Mouse (Mus musculus) neutrophil, adult 5-6 weeks (primary cell): ENCODE data around the gene H2afj. TPM values are rescaled to one million over a fixed set of nuclear protein-coding genes. Genes with fewer than 3 reads are reported as not detected.

Experiments used
- total RNA-seq: library from RNA; stranded (forward); fragments of 200-1000 nt; gene quantifications from 2 replicates; pipeline ENCODE4 v1.2.3, GENCODE M21; 2017

Gene H2afj
- total RNA-seq, 1 experiment from 2014 or later: 56.9 TPM

Other genes starting within 250 kb of the H2afj start
- 276 and 296 TPM in 2 replicates for gene Plbd1, start 146.3 kb upstream of the H2afj start, total RNA-seq
- 0.23 and 0.37 TPM in 2 replicates for gene Gucy2c, start 26.5 kb upstream of the H2afj start, total RNA-seq
- 22.1 and 23.3 TPM in 2 replicates for gene Hist4h4, start 3.8 kb upstream of the H2afj start, total RNA-seq
- gene BC049715, start 19.4 kb downstream of the H2afj start, total RNA-seq: 4.2 and 6.3 TPM in 2 replicates
- gene Wbp11, start 20.0 kb downstream of the H2afj start, total RNA-seq: 90.1 and 103 TPM in 2 replicates
- gene Smco3, start 27.2 kb downstream of the H2afj start, total RNA-seq: 0.35 TPM in 1 of 2 replicates, not detected in the other
- 1.9 and 2.8 TPM in 2 replicates for gene Art4, start 49.5 kb downstream of the H2afj start, total RNA-seq
- not detected in 2 replicates for gene Mgp, start 67.6 kb downstream of the H2afj start, total RNA-seq
- gene Erp27, start 113.9 kb downstream of the H2afj start, total RNA-seq: 12.0 and 12.5 TPM in 2 replicates
- gene Pde6h, start 115.6 kb downstream of the H2afj start, total RNA-seq: 0.35 TPM in 1 of 2 replicates, not detected in the other
- 1,086 and 1,117 TPM in 2 replicates for gene Arhgdib, start 133.7 kb downstream of the H2afj start, total RNA-seq